Mouse (Mus musculus) liver, embryonic 14.5 days (tissue): ENCODE measurements around the gene Npas3.

ENCODE experiments used
- CTCF ChIP-seq: IDR thresholded peaks from 2 replicates; pipeline ENCODE4 v1.5.1; 2016; ENCODE audit warnings: antibody characterized with exemption, low read depth, control low read depth
- EP300 ChIP-seq: IDR thresholded peaks from 2 replicates; pipeline ENCODE4 v1.6.1; 2016; ENCODE audit warnings: antibody characterized with exemption, low read depth

DNA sequence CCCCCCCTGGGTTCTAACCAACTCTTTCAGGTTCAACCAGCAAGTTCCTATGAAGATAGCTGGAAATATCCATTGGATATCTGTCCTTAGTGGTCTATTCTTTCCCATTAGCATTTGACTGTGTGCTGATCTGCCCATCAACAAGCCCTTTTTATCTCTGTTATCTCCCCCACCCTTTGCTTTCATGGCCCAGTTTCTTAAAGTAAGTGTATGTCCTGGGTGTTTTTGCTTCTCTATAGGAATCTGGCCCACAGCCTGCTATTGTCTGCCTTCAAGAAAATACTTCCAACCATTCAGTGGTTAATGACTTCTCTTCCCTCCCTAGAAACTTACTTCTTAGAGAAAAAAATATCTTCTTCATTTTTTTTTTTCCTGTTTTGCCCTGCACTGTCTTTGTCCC, 219.1 kb downstream of the Npas3 start:
- TF ChIP-seq EP300 (no peak), CTCF (no peak)
